Mouse (Mus musculus) MEL (cell line): ENCODE data around the gene 4930544G11Rik.

Source experiments
- CTCF ChIP-seq, 3 experiments: IDR thresholded peaks in 2 of 3; conservative IDR thresholded peaks in 1 of 3; 2 replicates each; pipeline ENCODE4 v1.5.1; 2011 to 2012; ENCODE audit warnings: low read length in 3 of 3, low read depth in 2 of 3, mild to moderate bottlenecking in 2 of 3, improper control_type of control experiment in 1 of 3, inconsistent platforms in 1 of 3, mixed read lengths in 1 of 3, moderate library complexity in 1 of 3; ENCODE audit not compliant: control insufficient read depth in 1 of 3, insufficient read depth in 1 of 3, poor library complexity in 1 of 3, severe bottlenecking in 1 of 3
- E2F4 ChIP-seq: IDR thresholded peaks from 2 replicates; pipeline ENCODE4 v1.6.1; 2011; ENCODE audit warnings: low read depth, low read length, improper control_type of control experiment, borderline replicate concordance
- MAFK ChIP-seq: IDR thresholded peaks from 2 replicates; pipeline ENCODE4 v1.6.1; 2011; ENCODE audit warnings: low read depth, mild to moderate bottlenecking, low read length, improper control_type of control experiment, borderline replicate concordance
- UBTF ChIP-seq: IDR thresholded peaks from 2 replicates; pipeline ENCODE4 v1.6.1; 2012; ENCODE audit warnings: low read depth, mild to moderate bottlenecking, inconsistent platforms, low read length, improper control_type of control experiment, moderate library complexity, borderline replicate concordance; ENCODE audit not compliant: insufficient read depth
- USF1 ChIP-seq: IDR thresholded peaks from 2 replicates; pipeline ENCODE4 v1.6.1; 2014; ENCODE audit warnings: low read depth, mild to moderate bottlenecking, inconsistent platforms, low read length, improper control_type of control experiment, moderate library complexity

DNA sequence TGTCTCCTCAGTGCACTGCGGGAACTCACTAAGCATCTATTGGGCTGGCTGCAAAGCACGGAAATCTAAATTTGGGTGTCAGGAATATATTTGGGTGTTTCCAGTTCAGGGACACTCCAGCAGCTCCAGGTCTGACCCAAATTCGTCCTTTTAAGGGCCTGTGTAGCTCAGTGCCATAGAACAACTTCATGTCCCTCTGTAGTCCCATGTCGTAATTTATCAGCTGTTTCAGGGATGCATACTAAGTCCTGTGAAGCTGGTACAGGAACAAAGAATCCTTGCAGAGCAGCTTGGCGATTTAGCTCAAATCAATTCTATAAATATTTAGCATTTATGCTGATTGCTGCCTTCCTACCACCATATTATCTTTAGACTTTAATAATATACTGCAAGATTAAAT is 37.0 kb upstream of the 4930544G11Rik start:
- TF ChIP-seq USF1 (no peak), CTCF (IDR thresholded peaks at IDR 0.05 in 2 of 3, conservative IDR thresholded peaks at IDR 0.05 in 1 of 3; ENCODE audit: control insufficient read depth in 1 of 3, insufficient read depth in 1 of 3, low read depth in 2 of 3, low read length in 3 of 3, poor library complexity in 1 of 3, severe bottlenecking in 1 of 3) (no peak), E2F4 (no peak), MAFK (no peak), UBTF (no peak)
